Mouse (Mus musculus): ENCODE measurements at regions not wholly inside any gene's neighbourhood (a gene's known extent, or its start where the extent isn't known, plus 50 kb on each side); places are given as distances from the start of the nearest gene placed in this dataset.

DNA sequence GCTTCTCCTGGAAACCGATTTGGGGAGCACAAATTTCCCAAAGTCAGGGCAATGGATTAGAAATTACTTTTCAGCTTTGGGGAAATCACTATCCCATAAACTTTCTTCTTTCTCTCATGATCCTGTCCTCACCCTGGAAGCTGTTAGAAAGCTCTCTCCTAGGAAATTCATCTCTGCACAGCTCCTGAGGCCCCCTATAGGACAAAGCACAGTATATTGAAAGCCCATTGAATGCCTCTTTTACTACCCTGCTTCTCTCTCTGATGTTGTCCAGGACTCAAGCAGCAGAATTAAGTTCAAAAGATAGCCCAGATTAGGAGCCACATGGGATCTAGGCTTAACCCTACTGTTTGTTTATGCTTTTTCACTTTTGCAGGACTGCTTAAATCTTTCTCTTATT is 139.3 kb upstream of the Rnf219 start:
- 58% methylated on average over 1 of the region's 1 CpGs for WGBS
- no peak for ATAC-seq (ENCODE audit: insufficient number of reproducible peaks, insufficient read depth, low FRiP score, low read depth)
- H3K4me3 ChIP-seq (ENCODE audit: control insufficient read depth in 1 of 2, insufficient read depth in 1 of 2, low read depth in 1 of 2, low read length in 2 of 2): no peak overlapping the region

DNA sequence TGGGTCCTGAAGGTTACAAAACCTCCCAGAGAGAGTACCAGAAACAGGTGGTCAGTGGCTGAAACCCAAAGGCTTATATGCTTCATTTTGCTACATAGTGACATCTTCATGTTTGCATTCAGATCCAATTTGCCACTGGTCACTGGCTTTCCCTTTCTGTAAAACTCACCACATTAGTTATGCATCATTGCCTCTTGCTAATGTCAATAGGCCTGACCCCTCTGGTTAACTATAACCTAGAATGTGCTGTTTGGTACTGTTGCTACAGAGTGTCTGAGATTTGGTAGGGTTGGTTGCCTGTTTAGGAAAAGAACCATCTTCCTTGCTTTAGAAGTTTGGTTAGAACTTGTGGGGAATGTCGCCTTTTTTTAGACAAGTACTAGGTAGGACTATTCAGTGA is 136.3 kb upstream of the Rnf219 start:
- Histone ChIP-seq H3K9me3 (ENCODE audit: control insufficient read depth, low read length) (no peaks in the 10 kb centered on the region), H3K27ac (replicated peaks in 1 of 2; ENCODE audit: control insufficient read depth in 1 of 2, insufficient read depth in 1 of 2, low read depth in 2 of 2, low read length in 2 of 2) (no peak overlapping the region), H3K36me3 (ENCODE audit: control insufficient read depth, insufficient read depth, low read length) (no peaks in the 10 kb centered on the region), H3K4me1 (ENCODE audit: control insufficient read depth in 2 of 2, insufficient read depth in 2 of 2, low read length in 2 of 2) (no peaks in the 10 kb centered on the region), H3K9ac (ENCODE audit: low read length) (no peak overlapping the region), H3K27me3 (ENCODE audit: control insufficient read depth, insufficient read depth, low read length) (no peaks in the 10 kb centered on the region), H3K4me3 (ENCODE audit: control insufficient read depth in 1 of 2, insufficient read depth in 1 of 2, low read depth in 1 of 2, low read length in 2 of 2) (no peak overlapping the region), H3K4me2 (ENCODE audit: low read length) (no peak overlapping the region)
- no peak for ATAC-seq (ENCODE audit: insufficient number of reproducible peaks, insufficient read depth, low FRiP score, low read depth)
- 78% methylated on average over 1 of the region's 1 CpGs for WGBS

More for the DNA sequence above, 139.3 kb upstream of the Rnf219 start:
- Histone ChIP-seq H3K4me2 (ENCODE audit: low read length) (no peak overlapping the region), H3K36me3 (ENCODE audit: control insufficient read depth, insufficient read depth, low read length) (no peaks in the 10 kb centered on the region), H3K9ac (ENCODE audit: low read length) (no peak overlapping the region), H3K27me3 (ENCODE audit: control insufficient read depth, insufficient read depth, low read length) (no peaks in the 10 kb centered on the region), H3K9me3 (ENCODE audit: control insufficient read depth, low read length) (no peaks in the 10 kb centered on the region), H3K27ac (replicated peaks in 1 of 2; ENCODE audit: control insufficient read depth in 1 of 2, insufficient read depth in 1 of 2, low read depth in 2 of 2, low read length in 2 of 2) (no peak overlapping the region), H3K4me1 (ENCODE audit: control insufficient read depth in 2 of 2, insufficient read depth in 2 of 2, low read length in 2 of 2) (no peaks in the 10 kb centered on the region)

DNA sequence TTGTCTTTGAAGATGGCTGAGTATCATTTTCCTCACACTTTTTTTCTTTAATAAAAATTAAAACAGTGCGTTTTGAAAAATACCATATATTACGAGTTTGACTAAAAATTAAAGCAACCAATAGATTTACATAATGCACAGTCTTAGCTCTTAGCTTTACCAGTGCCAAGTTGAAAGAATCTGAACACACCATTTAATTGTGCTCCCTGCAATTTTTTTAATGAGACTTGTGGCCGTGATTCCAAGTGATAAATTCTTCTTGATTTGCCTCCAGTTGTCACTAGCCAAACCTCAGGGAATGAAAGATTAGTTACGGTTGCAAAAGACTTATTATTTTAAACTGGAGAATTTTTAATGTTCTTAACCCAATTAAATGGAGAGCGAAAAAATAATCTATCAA is 127.5 kb upstream of the Rnf219 start:
- Histone ChIP-seq H3K36me3 (ENCODE audit: control insufficient read depth, insufficient read depth, low read length) (no peaks in the 10 kb centered on the region), H3K27me3 (ENCODE audit: control insufficient read depth, insufficient read depth, low read length) (no peaks in the 10 kb centered on the region), H3K9ac (ENCODE audit: low read length) (no peak overlapping the region), H3K4me2 (ENCODE audit: low read length) (no peak overlapping the region), H3K9me3 (ENCODE audit: control insufficient read depth, low read length) (no peaks in the 10 kb centered on the region), H3K27ac (replicated peaks in 1 of 2; ENCODE audit: control insufficient read depth in 1 of 2, insufficient read depth in 1 of 2, low read depth in 2 of 2, low read length in 2 of 2) (no peak overlapping the region), H3K4me3 (ENCODE audit: control insufficient read depth in 1 of 2, insufficient read depth in 1 of 2, low read depth in 1 of 2, low read length in 2 of 2) (no peak overlapping the region), H3K4me1 (ENCODE audit: control insufficient read depth in 2 of 2, insufficient read depth in 2 of 2, low read length in 2 of 2) (no peaks in the 10 kb centered on the region)
- WGBS: 80% methylated on average over 5 of the region's 5 CpGs
- no peak for ATAC-seq (ENCODE audit: insufficient number of reproducible peaks, insufficient read depth, low FRiP score, low read depth)

DNA sequence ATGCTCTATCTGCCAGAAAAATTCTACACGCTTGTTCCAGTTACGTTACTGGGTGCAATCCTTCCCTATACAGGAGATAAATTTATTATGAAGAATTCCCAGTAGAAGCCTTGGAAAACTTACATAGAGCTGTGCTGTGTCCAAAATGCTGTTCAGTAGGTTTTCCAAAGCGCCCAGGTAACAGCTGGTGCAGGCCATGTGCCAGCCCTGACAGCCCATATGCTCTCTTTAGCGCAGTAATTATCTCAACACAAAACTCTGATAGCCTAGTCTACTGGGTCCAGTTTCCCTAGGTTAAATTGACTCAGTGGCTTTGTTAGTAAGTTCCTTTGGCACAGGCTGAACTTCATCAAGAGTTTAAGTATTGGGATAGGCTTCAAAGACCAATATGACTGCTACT is 122.2 kb upstream of the Rnf219 start:
- ATAC-seq (ENCODE audit: insufficient number of reproducible peaks, insufficient read depth, low FRiP score, low read depth): no peak
- H3K4me3 ChIP-seq (ENCODE audit: control insufficient read depth in 1 of 2, insufficient read depth in 1 of 2, low read depth in 1 of 2, low read length in 2 of 2): no peak overlapping the region
- H3K27ac ChIP-seq (replicated peaks in 1 of 2; ENCODE audit: control insufficient read depth in 1 of 2, insufficient read depth in 1 of 2, low read depth in 2 of 2, low read length in 2 of 2): no peak overlapping the region
- no peak overlapping the region for H3K9ac ChIP-seq (ENCODE audit: low read length)
- H3K4me1 ChIP-seq (ENCODE audit: control insufficient read depth in 2 of 2, insufficient read depth in 2 of 2, low read length in 2 of 2): no peaks in the 10 kb centered on the region
- no peaks in the 10 kb centered on the region for H3K9me3 ChIP-seq (ENCODE audit: control insufficient read depth, low read length)
- no peak overlapping the region for H3K4me2 ChIP-seq (ENCODE audit: low read length)
- 82% methylated on average over 4 of the region's 4 CpGs for WGBS
- no peaks in the 10 kb centered on the region for H3K36me3 ChIP-seq (ENCODE audit: control insufficient read depth, insufficient read depth, low read length)
- no peaks in the 10 kb centered on the region for H3K27me3 ChIP-seq (ENCODE audit: control insufficient read depth, insufficient read depth, low read length)

DNA sequence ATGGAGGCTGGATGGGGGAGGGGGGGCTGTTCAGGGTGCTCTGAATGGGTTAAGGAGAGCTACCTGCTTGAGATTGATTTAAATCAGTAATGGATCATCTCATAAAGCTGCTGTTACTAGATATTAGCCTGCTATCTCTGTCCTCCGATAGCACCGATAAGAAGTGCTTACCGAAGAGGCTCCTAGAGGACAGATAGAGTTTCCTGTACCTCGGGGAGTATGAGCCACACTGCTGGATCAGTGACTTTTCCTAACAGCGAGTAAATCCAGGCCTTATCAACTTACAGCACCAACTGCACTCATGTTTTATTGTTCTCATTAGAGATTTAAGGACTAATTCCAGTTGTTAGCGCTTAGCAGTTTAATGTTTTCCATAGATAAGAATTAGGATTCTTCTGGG is 120.3 kb upstream of the Rnf219 start:
- Histone ChIP-seq H3K4me3 (ENCODE audit: control insufficient read depth in 1 of 2, insufficient read depth in 1 of 2, low read depth in 1 of 2, low read length in 2 of 2) (no peak overlapping the region), H3K9ac (ENCODE audit: low read length) (no peak overlapping the region), H3K36me3 (ENCODE audit: control insufficient read depth, insufficient read depth, low read length) (no peaks in the 10 kb centered on the region), H3K4me1 (ENCODE audit: control insufficient read depth in 2 of 2, insufficient read depth in 2 of 2, low read length in 2 of 2) (no peaks in the 10 kb centered on the region), H3K27ac (replicated peaks in 1 of 2; ENCODE audit: control insufficient read depth in 1 of 2, insufficient read depth in 1 of 2, low read depth in 2 of 2, low read length in 2 of 2) (no peak overlapping the region), H3K9me3 (ENCODE audit: control insufficient read depth, low read length) (no peaks in the 10 kb centered on the region), H3K27me3 (ENCODE audit: control insufficient read depth, insufficient read depth, low read length) (no peaks in the 10 kb centered on the region), H3K4me2 (ENCODE audit: low read length) (no peak overlapping the region)
- WGBS: 29% methylated on average over 6 of the region's 6 CpGs
- no peak for ATAC-seq (ENCODE audit: insufficient number of reproducible peaks, insufficient read depth, low FRiP score, low read depth)

DNA sequence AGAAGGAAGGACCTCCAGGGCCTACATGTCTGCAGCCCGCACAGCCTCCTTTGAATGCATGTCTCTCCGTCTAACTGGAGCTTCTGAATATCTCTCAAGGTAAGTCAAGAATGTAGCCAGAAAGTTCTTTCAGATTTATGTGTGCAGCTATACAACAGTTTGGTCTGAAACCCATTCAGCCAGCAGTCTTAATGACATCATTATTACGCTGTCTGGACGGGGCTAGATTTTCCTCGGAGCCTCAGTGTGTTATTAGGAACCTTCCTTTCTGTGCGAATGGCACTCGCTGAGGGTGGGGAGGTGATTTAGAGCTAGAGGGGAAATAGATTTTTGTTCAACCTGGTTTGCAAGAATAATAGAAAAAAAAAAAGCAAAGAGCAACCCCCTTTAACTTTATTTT is 116.9 kb upstream of the Rnf219 start:
- H3K4me1 ChIP-seq (ENCODE audit: control insufficient read depth in 2 of 2, insufficient read depth in 2 of 2, low read length in 2 of 2): no peaks in the 10 kb centered on the region
- no peaks in the 10 kb centered on the region for H3K9me3 ChIP-seq (ENCODE audit: control insufficient read depth, low read length)
- 78% methylated on average over 7 of the region's 7 CpGs for WGBS
- H3K36me3 ChIP-seq (ENCODE audit: control insufficient read depth, insufficient read depth, low read length): no peaks in the 10 kb centered on the region
- H3K9ac ChIP-seq (ENCODE audit: low read length): no peak overlapping the region
- no peak for ATAC-seq (ENCODE audit: insufficient number of reproducible peaks, insufficient read depth, low FRiP score, low read depth)
- H3K4me2 ChIP-seq (ENCODE audit: low read length): no peak overlapping the region
- H3K4me3 ChIP-seq (ENCODE audit: control insufficient read depth in 1 of 2, insufficient read depth in 1 of 2, low read depth in 1 of 2, low read length in 2 of 2): no peak overlapping the region
- no peaks in the 10 kb centered on the region for H3K27me3 ChIP-seq (ENCODE audit: control insufficient read depth, insufficient read depth, low read length)
- H3K27ac ChIP-seq (replicated peaks in 1 of 2; ENCODE audit: control insufficient read depth in 1 of 2, insufficient read depth in 1 of 2, low read depth in 2 of 2, low read length in 2 of 2): no peak overlapping the region

DNA sequence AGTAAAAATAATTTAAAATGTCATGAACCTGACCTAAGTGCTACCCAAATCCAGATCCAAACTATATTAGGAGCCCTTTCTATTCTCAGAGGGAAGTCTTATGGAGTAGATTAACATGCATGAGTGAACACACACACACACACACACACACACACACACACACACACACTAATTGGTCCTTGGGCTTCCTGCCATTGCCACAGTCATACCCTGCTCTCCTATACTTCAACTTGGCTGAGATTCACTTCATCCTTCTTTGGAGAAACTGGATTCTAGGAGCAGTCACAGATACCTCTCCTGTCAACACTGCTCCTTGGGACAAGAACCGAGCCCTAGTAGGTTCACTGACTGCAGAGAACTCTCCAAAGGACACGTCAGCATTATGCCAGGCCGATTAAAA is 89.0 kb upstream of the Rnf219 start:
- Histone ChIP-seq H3K36me3 (ENCODE audit: control insufficient read depth, insufficient read depth, low read length) (no peaks in the 10 kb centered on the region), H3K9ac (ENCODE audit: low read length) (no peak overlapping the region), H3K9me3 (ENCODE audit: control insufficient read depth, low read length) (no peaks in the 10 kb centered on the region), H3K4me3 (ENCODE audit: control insufficient read depth in 1 of 2, insufficient read depth in 1 of 2, low read depth in 1 of 2, low read length in 2 of 2) (no peak overlapping the region), H3K4me1 (ENCODE audit: control insufficient read depth in 2 of 2, insufficient read depth in 2 of 2, low read length in 2 of 2) (no peaks in the 10 kb centered on the region), H3K27ac (replicated peaks in 1 of 2; ENCODE audit: control insufficient read depth in 1 of 2, insufficient read depth in 1 of 2, low read depth in 2 of 2, low read length in 2 of 2) (no peak overlapping the region), H3K4me2 (ENCODE audit: low read length) (no peak overlapping the region), H3K27me3 (ENCODE audit: control insufficient read depth, insufficient read depth, low read length) (no peaks in the 10 kb centered on the region)
- ATAC-seq (ENCODE audit: insufficient number of reproducible peaks, insufficient read depth, low FRiP score, low read depth): no peak
- WGBS: 66% methylated on average over 3 of the region's 3 CpGs

DNA sequence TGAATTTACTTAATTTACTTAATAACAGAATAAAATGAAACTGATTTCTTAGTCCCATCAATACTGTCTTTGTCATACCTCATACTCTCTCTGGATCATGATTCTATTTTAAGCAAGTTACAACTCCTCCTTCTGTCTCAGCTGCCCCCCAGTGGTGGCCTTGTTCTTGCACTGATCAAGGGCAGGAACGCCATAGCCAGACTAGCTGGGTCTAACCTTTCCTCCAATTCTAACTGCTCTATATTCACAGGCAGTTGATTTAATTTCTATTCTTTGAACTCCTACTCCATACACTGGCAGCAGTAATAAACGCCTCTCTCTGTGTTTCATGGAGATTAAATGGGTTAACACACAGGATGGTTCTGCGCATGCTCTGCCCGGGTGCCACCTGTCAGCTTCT is 87.9 kb upstream of the Rnf219 start:
- Histone ChIP-seq H3K4me3 (ENCODE audit: control insufficient read depth in 1 of 2, insufficient read depth in 1 of 2, low read depth in 1 of 2, low read length in 2 of 2) (no peak overlapping the region), H3K27ac (replicated peaks in 1 of 2; ENCODE audit: control insufficient read depth in 1 of 2, insufficient read depth in 1 of 2, low read depth in 2 of 2, low read length in 2 of 2) (no peak overlapping the region), H3K9me3 (ENCODE audit: control insufficient read depth, low read length) (no peaks in the 10 kb centered on the region), H3K4me1 (ENCODE audit: control insufficient read depth in 2 of 2, insufficient read depth in 2 of 2, low read length in 2 of 2) (no peaks in the 10 kb centered on the region), H3K9ac (ENCODE audit: low read length) (no peak overlapping the region), H3K36me3 (ENCODE audit: control insufficient read depth, insufficient read depth, low read length) (no peaks in the 10 kb centered on the region), H3K4me2 (ENCODE audit: low read length) (no peak overlapping the region), H3K27me3 (ENCODE audit: control insufficient read depth, insufficient read depth, low read length) (no peaks in the 10 kb centered on the region)
- WGBS: 71% methylated on average over 4 of the region's 4 CpGs
- no peak for ATAC-seq (ENCODE audit: insufficient number of reproducible peaks, insufficient read depth, low FRiP score, low read depth)

Measured in heart, embryonic 14.5 days (tissue).